Mouse (Mus musculus): ENCODE measurements around the gene Maz. TPM values are rescaled to one million over a fixed set of nuclear protein-coding genes. Genes with fewer than 3 reads are reported as not detected.
A peak's percentile ranks its signal among the peaks of the same experiment; 100 is the strongest.

Maz gene
- polyA plus RNA-seq, 1 experiment from 2014 or later: 57.9 TPM

- Histone ChIP-seq H3K4me3 (replicated peaks; ENCODE audit: low read length) (peak within 1 kb of the TSS; percentile 78), H3K4me1 (replicated peaks; ENCODE audit: control insufficient read depth, insufficient read depth, low read length) (peaks cover 15% of the 10 kb centered on the region), H3K27me3 (replicated peaks; ENCODE audit: control insufficient read depth, insufficient read depth, low read length) (no peaks in the 10 kb centered on the region), H3K4me2 (ENCODE audit: low read length) (peak within 1 kb of the TSS; percentile 92), H3K9me3 (ENCODE audit: control insufficient read depth, low read length) (no peaks in the 10 kb centered on the region), H3K36me3 (ENCODE audit: control insufficient read depth, insufficient read depth) (peaks cover 14% of the 10 kb centered on the region), H3K27ac (ENCODE audit: low read length) (peak within 1 kb of the TSS; percentile 99), H3K9ac (replicated peaks; ENCODE audit: low read depth, low read length) (peak within 1 kb of the TSS; percentile 95)
- 0% methylated on average over 55 of the region's 55 CpGs for WGBS
- ATAC-seq: peak; percentile 98
These were observed 50.6 kb downstream of the Maz start, which contains the start of gene Cdiptos for GRCm38 (mm10) chr7:126975950-126976866. Gene Cdiptos (minus strand): TSS chr7:126976098.

DNA sequence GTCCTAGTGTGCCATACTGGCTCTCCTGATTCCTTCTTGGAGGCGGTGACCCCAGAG, 51.1 kb downstream of the Maz start, which contains the start of gene Cdipt:
TSS of gene Cdipt (plus strand) at position 22 of the 57 bp plus-strand sequence.
- Histone ChIP-seq H3K27ac (ENCODE audit: low read length) (peak within 1 kb of the TSS; percentile 99), H3K9ac (replicated peaks; ENCODE audit: low read depth, low read length) (peak within 1 kb of the TSS; percentile 95), H3K4me1 (replicated peaks; ENCODE audit: control insufficient read depth, insufficient read depth, low read length) (peaks cover 15% of the 10 kb centered on the region), H3K4me2 (ENCODE audit: low read length) (peak within 1 kb of the TSS; percentile 92), H3K36me3 (ENCODE audit: control insufficient read depth, insufficient read depth) (peaks cover 18% of the 10 kb centered on the region), H3K9me3 (ENCODE audit: control insufficient read depth, low read length) (no peaks in the 10 kb centered on the region), H3K27me3 (replicated peaks; ENCODE audit: control insufficient read depth, insufficient read depth, low read length) (no peaks in the 10 kb centered on the region), H3K4me3 (replicated peaks; ENCODE audit: low read length) (peak within 1 kb of the TSS; percentile 78)
- WGBS: 0% methylated on average over 1 of the region's 1 CpGs
- no peak for ATAC-seq

DNA sequence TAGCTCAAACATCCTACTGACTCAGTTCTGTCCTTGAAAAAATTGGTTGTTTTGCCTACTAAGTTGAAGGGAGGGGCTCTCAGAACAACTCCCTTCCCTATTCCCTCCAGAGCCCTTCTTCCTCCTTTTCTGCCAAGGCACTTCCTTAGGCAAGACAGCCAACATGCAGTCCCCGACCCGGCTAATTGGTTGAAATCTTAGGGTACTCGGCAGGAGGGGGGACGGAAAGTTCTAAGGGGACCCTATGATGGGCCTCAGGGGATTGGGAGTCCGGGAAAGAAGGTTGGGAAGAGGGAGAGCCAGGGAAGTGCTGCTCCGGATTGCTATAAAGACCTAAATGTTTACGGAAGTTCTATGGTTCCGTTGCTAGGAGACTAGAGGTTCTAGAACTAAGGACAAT, 51.3 kb downstream of the Maz start:
- Histone ChIP-seq H3K9me3 (ENCODE audit: control insufficient read depth, low read length) (no peaks in the 10 kb centered on the region), H3K9ac (replicated peaks; ENCODE audit: low read depth, low read length) (peak overlapping the region; percentile 11; the same call in 1 of the 2 replicates), H3K4me2 (ENCODE audit: low read length) (peak overlapping the region; percentile 49), H3K4me1 (replicated peaks; ENCODE audit: control insufficient read depth, insufficient read depth, low read length) (peaks cover 15% of the 10 kb centered on the region), H3K27me3 (replicated peaks; ENCODE audit: control insufficient read depth, insufficient read depth, low read length) (no peaks in the 10 kb centered on the region), H3K4me3 (replicated peaks; ENCODE audit: low read length) (peak overlapping the region; percentile 78), H3K36me3 (ENCODE audit: control insufficient read depth, insufficient read depth) (peaks cover 19% of the 10 kb centered on the region), H3K27ac (ENCODE audit: low read length) (no peak overlapping the region; the same call in 1 of the 2 replicates)
- no peak for ATAC-seq
- WGBS: 9% methylated on average over 8 of the region's 8 CpGs

Small RNA genes lying within 50 kb of the gene (microRNA-seq; reads per million reads assigned to microRNA genes)
- not detected for gene Gm44343

Other genes starting within 250 kb of the Maz start
- gene Tbx6, start 245.6 kb downstream of the Maz start, polyA plus RNA-seq (2015; fragmentation: Nextera tagmentation; extraction: Ambion mirVana): 0.73 and 0.86 TPM in 2 replicates
- 196 and 202 TPM in 2 replicates for gene Ppp4c, start 234.5 kb downstream of the Maz start, polyA plus RNA-seq (2015; fragmentation: Nextera tagmentation; extraction: Ambion mirVana)
- gene Fam57b, start 229.4 kb downstream of the Maz start, polyA plus RNA-seq (2015; fragmentation: Nextera tagmentation; extraction: Ambion mirVana): 32.8 and 40.4 TPM in 2 replicates
- not detected in 2 replicates for gene 4930451I11Rik, start 195.4 kb downstream of the Maz start, polyA plus RNA-seq (2015; fragmentation: Nextera tagmentation; extraction: Ambion mirVana)
- gene Doc2a, start 179.6 kb downstream of the Maz start, polyA plus RNA-seq (2015; fragmentation: Nextera tagmentation; extraction: Ambion mirVana): 10.8 and 14.3 TPM in 2 replicates
- 25.6 and 28.1 TPM in 2 replicates for gene Hirip3, start 165.1 kb downstream of the Maz start, polyA plus RNA-seq (2015; fragmentation: Nextera tagmentation; extraction: Ambion mirVana)
- 95.1 and 97.9 TPM in 2 replicates for gene Ino80e, start 164.7 kb downstream of the Maz start, polyA plus RNA-seq (2015; fragmentation: Nextera tagmentation; extraction: Ambion mirVana)
- 55.3 and 65.6 TPM in 2 replicates for gene Taok2, start 142.3 kb downstream of the Maz start, polyA plus RNA-seq (2015; fragmentation: Nextera tagmentation; extraction: Ambion mirVana)
- gene Tmem219, start 104.1 kb downstream of the Maz start, polyA plus RNA-seq (2015; fragmentation: Nextera tagmentation; extraction: Ambion mirVana): 33.3 and 37.3 TPM in 2 replicates
- gene Kctd13, start 98.2 kb downstream of the Maz start, polyA plus RNA-seq (2015; fragmentation: Nextera tagmentation; extraction: Ambion mirVana): 131 and 132 TPM in 2 replicates
- 4.8 and 8.5 TPM in 2 replicates for gene Asphd1, start 77.5 kb downstream of the Maz start, polyA plus RNA-seq (2015; fragmentation: Nextera tagmentation; extraction: Ambion mirVana)
- gene Sez6l2, start 76.5 kb downstream of the Maz start, polyA plus RNA-seq (2015; fragmentation: Nextera tagmentation; extraction: Ambion mirVana): 26.1 and 30.6 TPM in 2 replicates
- 115 and 122 TPM in 2 replicates for gene Cdipt, start 51.1 kb downstream of the Maz start, polyA plus RNA-seq (2015; fragmentation: Nextera tagmentation; extraction: Ambion mirVana)
- gene Cdiptos, start 50.9 kb downstream of the Maz start, polyA plus RNA-seq (2015; fragmentation: Nextera tagmentation; extraction: Ambion mirVana): 0.45 and 1.2 TPM in 2 replicates
- 3.0 and 3.7 TPM in 2 replicates for gene Mvp, start 12.4 kb downstream of the Maz start, polyA plus RNA-seq (2015; fragmentation: Nextera tagmentation; extraction: Ambion mirVana)
- gene Pagr1b, start 10.6 kb downstream of the Maz start, polyA plus RNA-seq (2015; fragmentation: Nextera tagmentation; extraction: Ambion mirVana): not detected in 2 replicates
- 22.9 and 39.8 TPM in 2 replicates for gene Pagr1a, start 9.7 kb downstream of the Maz start, polyA plus RNA-seq (2015; fragmentation: Nextera tagmentation; extraction: Ambion mirVana)
- 54.8 and 74.1 TPM in 2 replicates for gene Gm42742, start 5.9 kb downstream of the Maz start, polyA plus RNA-seq (2015; fragmentation: Nextera tagmentation; extraction: Ambion mirVana)
- gene Prrt2, start 5.8 kb downstream of the Maz start, polyA plus RNA-seq (2015; fragmentation: Nextera tagmentation; extraction: Ambion mirVana): 21.1 and 29.9 TPM in 2 replicates
- gene Kif22, start 15.4 kb upstream of the Maz start, polyA plus RNA-seq (2015; fragmentation: Nextera tagmentation; extraction: Ambion mirVana): 52.9 and 61.2 TPM in 2 replicates
- gene Zg16, start 60.3 kb upstream of the Maz start, polyA plus RNA-seq (2015; fragmentation: Nextera tagmentation; extraction: Ambion mirVana): not detected in 2 replicates
- gene AI467606, start 64.3 kb upstream of the Maz start, polyA plus RNA-seq (2015; fragmentation: Nextera tagmentation; extraction: Ambion mirVana): 1.5 and 1.9 TPM in 2 replicates
- 0.28 and 1.0 TPM in 2 replicates for gene Qprt, start 95.2 kb upstream of the Maz start, polyA plus RNA-seq (2015; fragmentation: Nextera tagmentation; extraction: Ambion mirVana)
- 0.09 TPM in 1 of 2 replicates, not detected in the other for gene Spn, start 110.8 kb upstream of the Maz start, polyA plus RNA-seq (2015; fragmentation: Nextera tagmentation; extraction: Ambion mirVana)
- 88.2 and 91.0 TPM in 2 replicates for gene Cd2bp2, start 169.0 kb upstream of the Maz start, polyA plus RNA-seq (2015; fragmentation: Nextera tagmentation; extraction: Ambion mirVana)
- 24.9 and 31.0 TPM in 2 replicates for gene Tbc1d10b, start 181.4 kb upstream of the Maz start, polyA plus RNA-seq (2015; fragmentation: Nextera tagmentation; extraction: Ambion mirVana)
- 4.1 and 8.3 TPM in 2 replicates for gene Mylpf, start 181.9 kb upstream of the Maz start, polyA plus RNA-seq (2015; fragmentation: Nextera tagmentation; extraction: Ambion mirVana)
- 66.1 and 69.3 TPM in 2 replicates for gene Zfp553, start 206.0 kb upstream of the Maz start, polyA plus RNA-seq (2015; fragmentation: Nextera tagmentation; extraction: Ambion mirVana)
- 18.8 and 26.5 TPM in 2 replicates for gene Sept1, start 206.1 kb upstream of the Maz start, polyA plus RNA-seq (2015; fragmentation: Nextera tagmentation; extraction: Ambion mirVana)
- 59.1 and 66.6 TPM in 2 replicates for gene Zfp771, start 217.2 kb upstream of the Maz start, polyA plus RNA-seq (2015; fragmentation: Nextera tagmentation; extraction: Ambion mirVana)
- gene Dctpp1, start 233.7 kb upstream of the Maz start, polyA plus RNA-seq (2015; fragmentation: Nextera tagmentation; extraction: Ambion mirVana): 143 and 147 TPM in 2 replicates
- 48.3 and 49.2 TPM in 2 replicates for gene Sephs2, start 247.0 kb upstream of the Maz start, polyA plus RNA-seq (2015; fragmentation: Nextera tagmentation; extraction: Ambion mirVana)